Mouse (Mus musculus) right cerebral cortex, postnatal 10 days (tissue): ENCODE results near the gene Orc4.
A peak's percentile ranks its signal among the peaks of the same experiment; 100 is the strongest.
"Not testable (repeated sequence)": the region's sequence is repeated elsewhere in the genome, so short reads cannot be mapped to it uniquely, and the experiment has no call there.

Source experiments
- DNase-seq, 2 experiments: peaks; one replicate each; pipeline ENCODE4 v3.0.0; 2021; ENCODE audit warnings: low spot score in 2 of 2

Gene Orc4

GRCm38 (mm10) chr2:48950252-48950315 is at the start of gene Orc4:
Gene Orc4, minus strand, starts transcription at chr2:48950277.
- no peak for DNase-seq

DNA sequence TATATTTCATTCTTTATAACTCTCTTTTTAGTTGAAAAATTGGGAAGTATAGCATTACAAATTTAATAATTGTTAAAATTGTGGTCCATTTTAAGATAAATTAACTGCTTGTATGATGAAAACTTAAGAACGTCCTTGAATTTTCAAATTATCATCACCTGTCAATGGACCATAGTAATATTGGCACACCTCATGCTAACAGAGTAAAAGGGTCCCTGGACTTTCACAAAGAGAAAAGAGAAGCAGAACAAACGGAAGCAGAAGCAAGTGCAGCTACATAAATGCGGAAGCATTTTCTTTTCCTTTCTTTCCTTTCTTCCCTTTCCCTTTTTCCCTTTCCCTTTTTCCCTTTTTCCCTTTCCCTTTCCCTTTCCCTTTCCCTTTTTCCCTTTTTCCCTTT is 40.2 kb upstream of the Orc4 start:
- DNase-seq = no peak

DNA sequence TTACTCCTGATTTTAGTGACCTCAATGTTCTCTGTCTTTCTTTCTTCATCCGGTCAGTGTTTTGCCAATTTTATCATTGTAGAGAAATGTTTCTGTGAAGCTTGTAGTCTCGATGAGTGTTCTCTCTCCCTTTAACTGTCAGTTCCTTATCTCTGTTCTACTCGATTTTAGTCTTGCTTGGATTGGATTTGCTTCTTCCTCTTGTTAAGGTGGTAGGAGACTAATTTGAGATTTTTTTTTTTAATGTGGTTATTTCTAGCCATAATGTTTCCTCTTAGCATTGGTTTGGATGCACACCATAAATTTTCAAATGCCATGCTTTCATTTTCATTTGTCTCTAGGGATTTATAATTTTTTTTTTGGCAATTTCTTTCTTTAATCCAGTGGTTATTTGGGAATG is 28.8 kb upstream of the Orc4 start:
- DNase-seq = no peak

DNA sequence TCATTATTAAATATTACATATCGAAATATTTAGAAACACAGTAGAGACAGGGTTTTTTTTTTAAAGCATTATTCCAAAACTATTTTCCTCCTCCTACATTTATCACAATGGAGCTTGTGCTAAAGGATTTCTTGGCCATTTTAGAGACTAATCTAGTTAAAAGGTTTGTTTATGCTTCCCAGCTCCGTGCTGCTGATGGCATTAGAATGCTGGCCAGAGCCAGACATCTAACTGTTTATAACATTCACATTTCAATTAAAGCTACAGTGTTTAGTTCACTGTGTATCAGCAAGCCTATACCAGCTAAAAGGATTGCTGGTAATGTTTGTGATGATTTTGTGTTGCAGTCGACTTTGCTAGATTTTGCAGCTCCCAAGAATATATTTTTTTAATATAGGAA is 6.5 kb upstream of the Orc4 start:
- no peak for DNase-seq

DNA sequence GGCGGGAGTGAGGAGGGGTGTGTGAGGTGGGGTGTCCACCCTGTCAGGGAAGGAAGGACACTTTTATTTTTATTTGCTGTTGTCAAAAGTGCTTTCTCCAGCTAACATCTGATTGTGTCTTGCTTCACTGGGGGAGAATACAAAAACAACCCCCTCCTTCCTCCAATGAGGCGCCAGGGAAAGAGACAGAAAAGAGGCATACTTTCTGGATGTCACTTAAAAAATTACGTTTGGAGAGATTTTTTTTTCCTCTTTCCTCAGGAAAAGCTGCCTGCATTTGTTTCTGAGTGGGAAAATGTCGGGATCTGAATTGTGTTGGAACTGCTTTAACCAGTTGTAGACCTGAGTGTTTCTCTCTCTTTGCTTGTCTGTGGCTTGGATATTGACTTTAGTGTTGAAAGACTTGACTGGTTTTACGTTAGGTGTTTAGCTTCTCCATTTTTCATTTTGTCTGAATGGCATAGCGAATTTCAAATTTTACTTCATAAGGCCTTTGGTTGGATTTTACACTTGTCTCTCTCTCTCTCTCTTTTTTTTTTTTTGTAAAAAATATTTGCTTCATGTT is 321 bp upstream of the Orc4 start:
- no peak for DNase-seq

DNA sequence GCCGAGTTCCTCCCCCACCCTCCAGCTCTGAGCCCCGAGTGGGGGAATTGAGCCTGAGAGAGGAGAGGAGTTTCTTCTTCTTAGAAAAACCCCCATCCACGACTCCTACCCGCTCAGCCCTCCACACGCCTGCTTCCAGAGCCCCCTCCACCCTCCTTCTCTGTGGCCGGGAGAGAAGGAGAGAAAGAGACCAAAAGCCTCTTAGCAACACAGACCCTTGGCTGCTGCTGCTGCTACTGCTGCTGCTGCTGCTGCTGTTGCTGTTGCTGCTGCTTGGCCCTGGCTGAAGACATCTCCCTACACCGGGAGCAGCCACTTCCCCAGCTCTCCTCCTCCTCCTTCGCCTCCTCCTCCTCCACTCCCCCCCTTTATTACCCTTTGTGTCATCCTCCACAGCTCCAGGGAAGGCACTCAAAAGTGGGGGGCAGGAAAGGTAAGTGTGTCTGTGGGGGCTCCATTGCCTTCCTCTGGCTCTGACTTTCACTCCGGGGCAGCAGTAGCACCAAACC is 280 bp downstream of the Orc4 start:
- peak; percentile 55 to 63 for DNase-seq

GRCm38 (mm10) chr2:48948841-48949584 is 1.1 kb downstream of the Orc4 start, which contains the start of gene Mbd5:
Gene Mbd5, plus strand, starts transcription at chr2:48949508.
- DNase-seq = peak; percentile 99 to 100

- no peak for DNase-seq
Measured at GRCm38 (mm10) chr2:48947761-48948160, 2.3 kb downstream of the Orc4 start.

GRCm38 (mm10) chr2:48935058-48935457 is 15.0 kb downstream of the Orc4 start:
- no peak for DNase-seq

- no peak for DNase-seq
Measured at GRCm38 (mm10) chr2:48915832-48916231, 34.2 kb downstream of the Orc4 start.

DNA sequence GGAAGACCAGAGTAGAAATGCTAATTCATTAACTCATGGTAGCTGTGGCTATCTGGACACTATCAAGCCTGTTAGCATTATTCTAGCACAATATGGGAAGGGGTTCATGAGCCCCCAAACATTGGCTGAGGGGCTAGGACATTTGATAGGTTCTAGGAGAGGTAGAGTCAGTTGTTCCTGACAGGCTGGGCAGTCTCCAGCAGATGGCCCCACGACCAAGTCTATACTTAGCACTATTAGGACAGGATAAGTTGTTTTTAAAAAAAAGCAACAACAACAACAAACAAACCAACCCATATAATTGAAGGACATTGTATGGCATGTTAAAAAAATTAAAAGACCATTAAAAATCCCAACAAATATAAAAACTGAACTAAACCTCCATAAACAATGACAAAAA is 35.9 kb downstream of the Orc4 start:
- DNase-seq = no peak

- peak in 1 of 2 experiments; percentile 32 for DNase-seq
Measured at GRCm38 (mm10) chr2:48908866-48909265, 41.2 kb downstream of the Orc4 start.

GRCm38 (mm10) chr2:48895186-48895585 is 54.9 kb downstream of the Orc4 start:
- no peak for DNase-seq

- peak; percentile 67 to 71 for DNase-seq
Measured at GRCm38 (mm10) chr2:48885945-48886344, 64.1 kb downstream of the Orc4 start.

GRCm38 (mm10) chr2:48868199-48868913 is 81.7 kb downstream of the Orc4 start:
- DNase-seq = peak in 1 of 2 experiments; percentile 42

- DNase-seq = not testable (repeated sequence)
Measured at GRCm38 (mm10) chr2:48865596-48865995, 84.5 kb downstream of the Orc4 start.
